Mouse (Mus musculus) intestine, embryonic 16.5 days (tissue): ENCODE measurements around the gene Uimc1. TPM values are rescaled to one million over a fixed set of nuclear protein-coding genes. Genes with fewer than 3 reads are reported as not detected.

Source experiments
- ATAC-seq: fragments of 200-750 bp; cut with Nextera tagmentation; 2 replicates; pipeline ENCODE4 v1.8.0; 2017; ENCODE audit warnings: moderate TSS enrichment, moderate library complexity
- H3K27ac ChIP-seq: fragments of 300-500 bp; sonication (generic); 2 replicates; pipeline ENCODE4 v1.5.1; 2014; ENCODE audit warnings: mild to moderate bottlenecking, low read length
- H3K27me3 ChIP-seq: fragments of 300-500 bp; sonication (generic); replicated peaks from 2 replicates; pipeline ENCODE4 v1.6.1; 2014; ENCODE audit warnings: low read length, control low read depth, mixed read lengths; ENCODE audit not compliant: control insufficient read depth, insufficient read depth
- H3K36me3 ChIP-seq: fragments of 300-500 bp; sonication (generic); 2 replicates; pipeline ENCODE4 v1.6.1; 2014; ENCODE audit warnings: low read length, control low read depth; ENCODE audit not compliant: control insufficient read depth, insufficient read depth
- H3K4me1 ChIP-seq: fragments of 300-500 bp; sonication (generic); 2 replicates; pipeline ENCODE4 v1.6.1; 2014; ENCODE audit warnings: low read length, control low read depth, mixed read lengths; ENCODE audit not compliant: control insufficient read depth, insufficient read depth
- H3K4me2 ChIP-seq: fragments of 300-500 bp; sonication (generic); 2 replicates; pipeline ENCODE4 v1.6.1; 2014; ENCODE audit warnings: low read depth, low read length, control low read depth
- H3K4me3 ChIP-seq: fragments of 300-500 bp; sonication (generic); 2 replicates; pipeline ENCODE4 v1.5.1; 2014; ENCODE audit warnings: mild to moderate bottlenecking, low read length
- H3K9ac ChIP-seq: fragments of 300-500 bp; sonication (generic); 2 replicates; pipeline ENCODE4 v1.6.1; 2014; ENCODE audit warnings: low read depth, low read length
- H3K9me3 ChIP-seq: fragments of 300-500 bp; sonication (generic); 2 replicates; pipeline ENCODE4 v1.6.1; 2016; ENCODE audit warnings: low read length, control low read depth; ENCODE audit not compliant: control insufficient read depth
- WGBS: fragments of 180-500 bp; shearing (Covaris S2); extraction: QIAGEN DNeasy Blood & Tissue Kit; methylation state at CpG from one replicate; pipeline ENCODE4 v1.1.7; 2014; 5-methylcytosine and 5-hydroxymethylcytosine counted together
- polyA plus RNA-seq: library from polyadenylated mRNA; unstranded; fragments of >200 nt; fragmentation: Nextera tagmentation; extraction: Ambion mirVana; gene quantifications from 2 replicates; pipeline ENCODE4 v1.2.1, GENCODE M21; 2015

Gene Uimc1
- polyA plus RNA-seq, 1 experiment from 2014 or later = 20.8 TPM

DNA sequence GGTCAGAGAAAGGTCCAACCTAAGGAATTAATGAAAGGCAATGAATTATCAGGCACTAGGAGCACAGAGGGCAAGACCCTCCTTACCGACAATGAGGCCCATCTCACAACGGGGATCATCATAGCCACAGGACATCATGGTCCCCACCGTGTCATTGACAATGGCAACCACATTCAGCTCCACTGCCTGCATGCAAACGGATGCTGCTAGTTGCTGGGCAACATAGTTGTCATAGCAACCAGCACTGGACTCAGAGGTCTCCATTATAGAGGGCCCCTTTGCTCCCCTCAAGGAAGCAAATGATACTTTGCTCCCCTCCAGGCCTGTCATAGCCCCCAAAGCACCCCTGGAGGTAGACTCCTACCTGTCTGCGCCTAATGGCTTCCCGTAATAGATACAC lies 91.5 kb downstream of the Uimc1 start:
- WGBS = 79% methylated on average over 6 of the region's 6 CpGs

DNA sequence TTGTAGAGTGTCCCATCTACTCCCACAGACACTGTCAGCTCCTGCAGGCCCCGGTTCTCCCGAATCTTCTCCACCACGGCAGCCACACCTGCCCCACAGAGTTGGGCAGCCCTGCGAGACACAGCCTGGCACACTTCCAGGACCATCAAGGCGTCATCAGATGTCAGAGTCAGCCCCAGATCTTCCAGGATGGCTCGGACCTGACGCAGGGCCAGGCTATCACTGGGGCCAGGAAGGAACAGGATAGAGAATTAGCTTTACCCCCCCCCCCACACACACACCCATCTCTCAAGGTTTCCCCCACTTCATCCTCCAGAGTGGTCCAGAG lies 93.7 kb downstream of the Uimc1 start:
- H3K4me3 ChIP-seq = no peak overlapping the region
- 77% methylated on average over 7 of the region's 7 CpGs for WGBS
- H3K27me3 ChIP-seq = no peaks in the 10 kb centered on the region
- no peaks in the 10 kb centered on the region for H3K36me3 ChIP-seq
- no peak overlapping the region for H3K9ac ChIP-seq
- no peak overlapping the region for H3K27ac ChIP-seq
- no peaks in the 10 kb centered on the region for H3K9me3 ChIP-seq
- H3K4me1 ChIP-seq = 0 out of 2 replicates have a peak, but pooled peaks cover 2% of the 10 kb centered on the region
- H3K4me2 ChIP-seq = no peak overlapping the region
- ATAC-seq = no peak

More for the DNA sequence above, 91.5 kb downstream of the Uimc1 start:
- Histone ChIP-seq H3K27me3 (no peaks in the 10 kb centered on the region), H3K27ac (no peak overlapping the region), H3K9ac (no peak overlapping the region), H3K36me3 (no peaks in the 10 kb centered on the region), H3K4me2 (no peak overlapping the region), H3K4me3 (no peak overlapping the region), H3K4me1 (0 out of 2 replicates have a peak, but pooled peaks cover 2% of the 10 kb centered on the region), H3K9me3 (no peaks in the 10 kb centered on the region)
- ATAC-seq = no peak

DNA sequence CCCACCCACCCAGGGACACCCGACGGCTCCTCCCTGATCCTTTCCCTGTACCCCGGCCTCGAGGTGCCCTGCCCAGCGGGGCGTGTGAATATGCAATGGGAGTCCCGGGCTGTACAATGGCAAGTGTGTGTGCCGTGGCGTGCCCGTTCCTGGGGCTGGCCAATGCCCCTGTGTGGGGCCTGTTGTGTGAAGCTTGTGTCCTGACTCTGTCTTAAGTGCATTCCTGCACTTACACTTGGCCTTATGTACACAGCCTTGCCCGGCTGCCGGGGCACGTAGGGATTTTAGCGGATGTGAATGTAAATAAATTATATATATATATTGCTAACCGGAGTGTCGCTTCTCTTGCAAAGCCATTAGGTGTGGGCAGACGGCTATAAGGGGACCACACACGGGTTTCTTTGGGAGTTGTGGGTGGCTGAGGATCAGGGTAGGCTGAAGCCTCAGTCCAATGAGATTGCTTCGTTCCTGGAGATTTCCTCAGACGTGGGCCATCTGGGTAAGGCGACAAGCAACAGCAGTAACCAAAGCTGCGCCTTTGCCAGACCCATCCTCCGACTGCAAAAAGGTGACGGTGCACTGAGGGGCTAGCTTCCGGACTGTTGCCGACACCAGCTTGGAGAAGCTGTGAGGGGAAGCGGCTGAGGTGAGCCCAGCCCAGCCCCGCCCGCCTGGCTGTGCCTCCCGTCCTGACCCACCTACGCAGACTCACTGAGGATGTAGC lies 94.2 kb downstream of the Uimc1 start:
- WGBS = 51% methylated on average over 31 of the region's 31 CpGs
- Histone ChIP-seq H3K4me2 (no peak overlapping the region), H3K27ac (no peak overlapping the region), H3K27me3 (no peaks in the 10 kb centered on the region), H3K9ac (no peak overlapping the region), H3K9me3 (no peaks in the 10 kb centered on the region), H3K4me3 (no peak overlapping the region), H3K36me3 (no peaks in the 10 kb centered on the region), H3K4me1 (0 out of 2 replicates have a peak, but pooled peaks cover 2% of the 10 kb centered on the region)
- ATAC-seq = no peak

DNA sequence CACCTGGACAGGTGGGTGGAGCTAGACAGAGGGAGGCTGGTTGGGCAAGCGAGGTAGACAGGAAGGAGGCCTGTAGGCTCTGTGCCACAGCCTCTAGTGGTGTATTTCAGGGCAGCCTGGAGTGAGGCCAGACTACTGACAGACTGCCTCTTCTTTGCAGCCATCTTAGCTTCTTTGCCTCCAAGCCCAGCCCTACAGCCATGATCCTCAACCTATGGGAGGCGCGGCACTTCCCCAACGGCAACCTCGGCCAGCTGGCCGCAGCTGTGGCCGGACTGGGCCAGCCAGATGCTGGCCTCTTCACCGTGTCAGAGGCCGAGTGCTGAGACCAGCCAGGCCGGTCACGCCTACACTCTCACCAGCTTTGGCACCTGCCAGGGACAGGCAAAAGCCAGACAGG lies 95.5 kb downstream of the Uimc1 start:
- H3K36me3 ChIP-seq = no peaks in the 10 kb centered on the region
- no peak overlapping the region for H3K4me2 ChIP-seq
- H3K9ac ChIP-seq = no peak overlapping the region
- H3K4me1 ChIP-seq = 0 out of 2 replicates have a peak, but pooled peaks cover 2% of the 10 kb centered on the region
- no peak overlapping the region for H3K27ac ChIP-seq
- no peaks in the 10 kb centered on the region for H3K9me3 ChIP-seq
- WGBS = 56% methylated on average over 11 of the region's 11 CpGs
- no peaks in the 10 kb centered on the region for H3K27me3 ChIP-seq
- H3K4me3 ChIP-seq = no peak overlapping the region
- ATAC-seq = no peak

DNA sequence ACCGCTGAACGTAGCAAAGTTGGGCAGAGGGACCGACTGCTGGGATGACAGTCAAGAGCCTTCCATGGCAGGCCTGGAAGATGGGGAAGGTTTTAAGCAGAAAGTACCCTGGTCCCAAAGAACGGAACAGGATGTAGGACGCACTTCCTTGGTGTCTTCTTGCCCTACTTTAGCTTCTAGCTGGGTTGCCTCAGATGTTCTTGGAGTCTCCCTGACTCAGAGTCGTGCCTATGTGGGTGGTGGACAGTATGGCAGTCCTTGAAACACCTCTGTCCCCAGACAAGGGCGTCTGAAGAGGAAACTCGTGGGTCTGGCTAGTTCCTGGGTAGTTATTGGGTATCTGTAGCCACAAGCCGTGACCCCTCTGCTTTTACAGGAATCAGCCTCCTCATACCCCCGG lies 98.0 kb downstream of the Uimc1 start:
- H3K36me3 ChIP-seq = no peaks in the 10 kb centered on the region
- H3K9ac ChIP-seq = no peak overlapping the region
- no peaks in the 10 kb centered on the region for H3K27me3 ChIP-seq
- no peak overlapping the region for H3K4me2 ChIP-seq
- H3K4me1 ChIP-seq = 0 out of 2 replicates have a peak, but pooled peaks cover 2% of the 10 kb centered on the region
- no peaks in the 10 kb centered on the region for H3K9me3 ChIP-seq
- 77% methylated on average over 10 of the region's 10 CpGs for WGBS
- H3K4me3 ChIP-seq = no peak overlapping the region
- ATAC-seq = no peak
- no peak overlapping the region for H3K27ac ChIP-seq

DNA sequence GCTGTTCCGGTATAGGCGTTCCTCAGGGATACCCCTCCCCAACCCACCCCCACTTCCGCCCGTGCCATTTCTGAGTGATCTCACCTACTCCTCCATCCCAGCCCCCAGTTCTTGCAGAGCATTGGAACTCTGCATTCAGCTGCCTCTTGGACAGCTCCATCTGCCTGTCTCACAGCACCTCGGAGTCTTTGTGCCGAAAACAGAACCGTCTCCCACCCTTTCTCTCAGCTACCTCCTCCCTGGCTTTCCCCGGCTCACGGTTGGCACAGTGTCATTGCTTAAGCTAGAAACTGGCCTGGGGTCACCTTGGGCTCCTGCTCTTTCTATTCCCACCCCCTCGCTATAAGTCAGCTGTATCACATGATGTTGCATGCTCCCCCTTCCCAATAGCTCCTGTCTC lies 99.7 kb downstream of the Uimc1 start:
- no peak for ATAC-seq

DNA sequence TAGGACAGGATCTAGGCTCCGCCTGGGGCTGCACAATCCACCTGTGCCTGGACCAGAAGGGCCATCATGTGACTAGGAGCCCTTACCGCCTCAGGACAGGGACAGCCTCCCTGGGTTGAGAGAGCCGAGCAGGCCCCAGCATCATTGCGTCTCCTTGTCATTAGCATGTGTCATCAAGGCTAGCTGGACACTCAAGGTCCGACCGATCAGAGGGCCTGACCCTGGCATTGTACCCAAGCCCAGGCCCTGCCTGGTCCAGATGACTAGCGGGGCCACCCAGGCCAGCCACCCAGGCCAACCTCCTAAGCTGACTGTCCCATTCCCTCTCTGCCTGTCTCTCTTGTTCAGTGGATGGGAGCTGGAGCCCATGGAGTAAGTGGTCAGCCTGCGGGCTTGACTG lies 102.5 kb downstream of the Uimc1 start:
- Histone ChIP-seq H3K9ac (no peak overlapping the region), H3K4me1 (no peaks in the 10 kb centered on the region), H3K4me3 (no peak overlapping the region), H3K4me2 (no peak overlapping the region), H3K9me3 (no peaks in the 10 kb centered on the region), H3K27me3 (no peaks in the 10 kb centered on the region), H3K27ac (no peak overlapping the region), H3K36me3 (no peaks in the 10 kb centered on the region)
- 85% methylated on average over 8 of the region's 8 CpGs for WGBS
- ATAC-seq = no peak

More for the DNA sequence above, 99.7 kb downstream of the Uimc1 start:
- Histone ChIP-seq H3K27me3 (no peaks in the 10 kb centered on the region), H3K4me1 (no peaks in the 10 kb centered on the region), H3K4me2 (no peak overlapping the region), H3K27ac (no peak overlapping the region), H3K9ac (no peak overlapping the region), H3K4me3 (no peak overlapping the region), H3K36me3 (no peaks in the 10 kb centered on the region), H3K9me3 (no peaks in the 10 kb centered on the region)
- 74% methylated on average over 10 of the region's 10 CpGs for WGBS

DNA sequence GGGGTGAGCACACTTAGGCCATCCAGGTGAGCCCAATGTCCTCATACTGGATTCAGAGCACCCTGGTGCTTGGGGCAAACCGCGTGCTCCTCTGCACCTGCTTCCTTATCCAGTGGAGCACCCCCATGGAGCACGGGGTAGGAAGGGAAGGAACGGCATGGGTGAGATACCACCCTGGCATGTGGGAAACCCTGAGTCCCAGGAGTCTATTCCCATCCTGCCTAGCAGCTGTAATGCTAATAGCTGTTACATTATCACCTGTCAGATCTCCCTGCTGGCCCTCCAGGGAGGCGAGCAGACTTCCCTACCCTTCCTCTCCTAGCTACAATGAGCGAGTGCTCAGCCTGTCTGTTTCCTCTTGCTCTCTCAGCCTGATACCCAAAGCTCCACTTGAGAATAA lies 104.9 kb downstream of the Uimc1 start:
- no peak for ATAC-seq
- no peaks in the 10 kb centered on the region for H3K9me3 ChIP-seq
- no peak overlapping the region for H3K4me3 ChIP-seq
- no peak overlapping the region for H3K9ac ChIP-seq
- H3K27me3 ChIP-seq = no peaks in the 10 kb centered on the region
- H3K27ac ChIP-seq = no peak overlapping the region
- no peak overlapping the region for H3K4me2 ChIP-seq
- no peaks in the 10 kb centered on the region for H3K4me1 ChIP-seq
- WGBS = 52% methylated on average over 6 of the region's 6 CpGs
- no peaks in the 10 kb centered on the region for H3K36me3 ChIP-seq

DNA sequence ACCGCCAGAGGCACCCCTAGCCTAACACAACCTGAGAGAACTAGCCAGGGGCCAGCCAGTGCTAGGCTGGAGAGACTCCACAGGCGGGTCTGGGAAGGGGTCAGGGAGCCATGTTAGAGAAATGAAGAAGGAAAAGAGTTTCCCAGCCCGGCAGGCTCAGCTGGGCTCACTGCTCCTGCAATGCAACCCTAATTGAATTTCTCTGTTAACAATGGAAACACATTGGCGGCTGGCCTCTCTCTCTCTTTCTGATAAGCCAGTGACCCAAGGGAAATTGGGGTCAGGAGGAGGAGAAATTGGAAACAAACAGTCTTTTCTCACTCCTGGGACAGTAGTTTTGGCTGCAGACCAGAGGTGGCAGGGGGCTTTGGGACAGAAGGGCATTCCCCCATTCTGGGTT lies 105.5 kb downstream of the Uimc1 start:
- H3K9me3 ChIP-seq = no peaks in the 10 kb centered on the region
- ATAC-seq = no peak
- no peak overlapping the region for H3K9ac ChIP-seq
- no peaks in the 10 kb centered on the region for H3K36me3 ChIP-seq
- H3K4me1 ChIP-seq = no peaks in the 10 kb centered on the region
- no peak overlapping the region for H3K4me2 ChIP-seq
- no peaks in the 10 kb centered on the region for H3K27me3 ChIP-seq
- H3K4me3 ChIP-seq = no peak overlapping the region
- WGBS = 22% methylated on average over 4 of the region's 4 CpGs
- no peak overlapping the region for H3K27ac ChIP-seq

DNA sequence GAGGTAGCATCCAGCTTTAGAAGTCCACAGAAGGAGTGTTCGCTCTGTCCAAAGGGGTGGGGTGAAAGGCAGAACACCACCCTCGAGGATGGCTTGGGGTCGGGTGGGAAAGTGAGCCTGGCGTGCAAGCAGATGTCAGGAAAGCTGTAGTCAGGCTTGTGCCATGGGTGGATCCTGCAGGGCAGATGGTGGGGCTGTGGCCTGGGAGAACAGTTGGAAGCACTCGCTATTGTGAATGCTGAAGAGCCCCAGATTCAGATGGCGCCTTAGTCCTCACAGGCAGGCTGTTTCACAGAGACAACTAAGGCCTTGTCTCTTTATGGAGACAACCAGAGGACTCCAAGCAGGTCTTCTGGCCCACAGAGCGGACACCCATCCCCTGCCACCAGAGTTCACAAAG lies 107.9 kb downstream of the Uimc1 start:
- ATAC-seq = no peak
- no peak overlapping the region for H3K4me2 ChIP-seq
- H3K27me3 ChIP-seq = no peaks in the 10 kb centered on the region
- H3K27ac ChIP-seq = no peak overlapping the region
- H3K4me1 ChIP-seq = no peaks in the 10 kb centered on the region
- no peak overlapping the region for H3K4me3 ChIP-seq
- WGBS = 82% methylated on average over 7 of the region's 7 CpGs
- no peaks in the 10 kb centered on the region for H3K9me3 ChIP-seq
- no peak overlapping the region for H3K9ac ChIP-seq
- no peaks in the 10 kb centered on the region for H3K36me3 ChIP-seq
